Mouse (Mus musculus) lung, adult 18-20 months (tissue): ENCODE data around the gene Fcho1.

Experiments used
- DNase-seq, 2 experiments: peaks; one replicate each; pipeline ENCODE4 v3.0.0; 2022; ENCODE audit warnings: mixed read lengths in 2 of 2

The Fcho1 gene

DNA sequence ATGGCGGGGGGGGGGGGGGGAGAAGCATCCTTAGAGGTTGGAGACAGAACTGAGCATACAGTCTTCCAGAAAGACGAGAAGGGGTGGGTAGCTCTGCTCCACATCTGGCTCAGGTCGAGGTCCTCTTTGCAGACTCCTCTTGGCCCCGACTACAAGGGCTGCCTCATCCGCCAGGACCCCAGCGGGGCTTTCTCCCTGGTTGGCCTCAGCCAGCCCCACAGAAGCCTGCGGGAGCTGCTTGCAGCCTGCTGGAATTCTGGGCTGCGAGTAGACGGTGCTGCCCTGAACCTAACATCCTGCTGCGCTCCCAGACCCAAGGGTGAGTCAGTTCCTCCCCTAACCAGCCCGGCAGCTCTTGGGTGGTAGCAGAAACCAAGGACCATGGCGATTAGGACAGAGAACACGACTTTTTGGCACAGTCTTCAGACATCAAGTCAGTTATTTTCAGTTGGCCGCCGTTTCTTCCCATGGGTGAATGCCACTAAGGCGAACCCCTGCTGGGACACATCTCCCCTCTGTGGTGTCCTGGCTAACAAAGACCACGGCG, 44.1 kb downstream of the Fcho1 start:
- no peak for DNase-seq

DNA sequence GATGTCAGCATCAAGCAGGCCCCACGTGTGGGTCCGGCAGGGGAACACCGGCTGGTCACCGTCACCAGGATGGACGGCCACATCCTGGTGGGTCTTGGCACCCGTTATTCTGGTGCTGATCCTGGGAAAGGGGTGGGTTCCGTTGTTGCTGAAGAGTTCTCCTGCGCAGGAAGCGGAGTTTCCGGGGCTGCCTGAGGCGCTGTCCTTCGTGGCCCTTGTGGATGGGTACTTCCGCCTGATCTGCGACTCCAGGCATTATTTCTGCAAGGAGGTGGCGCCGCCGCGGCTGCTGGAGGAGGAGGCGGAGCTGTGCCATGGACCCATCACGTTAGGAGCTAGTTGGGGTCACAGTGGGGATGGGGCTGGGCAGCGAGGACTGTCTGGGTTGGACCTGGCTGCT, 45.0 kb downstream of the Fcho1 start:
- peak in 1 of 2 experiments; percentile 30 for DNase-seq

DNA sequence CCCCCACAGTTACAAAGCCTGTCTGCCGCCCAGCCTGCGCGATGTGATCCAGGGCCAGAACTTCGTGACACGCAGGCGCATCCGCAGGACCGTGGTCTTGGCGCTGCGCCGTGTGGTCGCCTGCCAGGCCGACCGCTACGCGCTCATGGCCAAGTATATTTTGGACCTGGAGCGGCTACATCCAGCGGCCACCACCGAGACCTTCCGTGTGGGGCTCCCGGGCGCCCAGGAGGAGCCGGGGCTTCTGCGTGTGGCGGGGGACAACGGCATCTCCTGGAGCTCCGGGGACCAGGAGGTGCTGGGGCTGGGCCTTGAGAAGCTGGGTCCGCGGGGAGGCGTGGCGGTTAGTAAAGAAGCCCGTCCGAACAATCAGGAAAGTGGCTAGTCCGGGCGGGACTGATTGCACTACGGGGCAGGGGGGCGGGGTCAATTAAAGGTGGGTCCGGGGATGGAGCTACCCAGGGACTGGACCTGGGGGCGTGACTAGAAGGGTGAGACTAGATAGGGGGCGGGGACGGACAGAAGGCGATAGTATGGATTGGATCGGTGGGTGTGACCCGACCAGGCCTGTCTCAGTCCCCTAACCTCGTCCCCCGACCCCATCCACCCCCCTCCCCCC, 45.9 kb downstream of the Fcho1 start:
- no peak for DNase-seq

DNA sequence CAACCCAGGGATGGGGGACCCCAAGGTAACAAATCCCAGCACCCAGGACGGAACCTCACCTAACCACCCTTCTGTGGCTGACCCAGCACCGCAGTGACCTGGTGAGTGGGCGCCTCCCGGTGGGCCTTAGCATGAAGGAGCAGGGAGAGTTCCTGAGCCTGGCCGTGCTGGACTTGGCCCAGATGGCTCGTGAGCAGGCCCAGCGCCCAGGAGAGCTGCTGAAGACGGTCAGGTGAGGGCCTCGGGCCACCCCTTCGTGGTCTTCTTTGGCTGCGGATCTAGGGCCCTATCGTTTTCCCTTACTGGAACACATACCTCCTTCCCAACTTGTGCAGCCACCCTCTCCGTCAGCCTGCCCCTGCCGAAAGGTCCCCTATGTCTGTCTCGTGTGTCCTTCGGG, 46.4 kb downstream of the Fcho1 start:
- no peak for DNase-seq

DNA sequence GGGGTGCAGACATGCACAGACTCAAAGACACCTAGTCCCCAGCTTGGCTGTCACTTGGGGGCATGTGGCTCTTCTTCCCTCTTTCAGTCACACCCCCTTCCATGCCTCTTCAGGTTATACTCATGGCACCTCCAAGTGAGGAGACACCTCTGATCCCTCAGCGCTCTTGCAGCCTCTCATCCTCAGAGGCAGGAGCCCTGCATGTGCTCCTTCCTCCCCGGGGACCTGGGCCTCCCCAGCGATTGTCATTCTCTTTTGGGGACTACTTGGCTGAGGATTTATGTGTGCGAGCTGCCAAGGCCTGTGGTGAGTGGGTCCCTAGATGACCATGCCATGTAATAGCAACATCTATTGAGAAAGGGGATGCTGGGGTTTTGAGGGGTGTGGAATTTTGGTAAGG, 47.3 kb downstream of the Fcho1 start:
- no peak for DNase-seq

DNA sequence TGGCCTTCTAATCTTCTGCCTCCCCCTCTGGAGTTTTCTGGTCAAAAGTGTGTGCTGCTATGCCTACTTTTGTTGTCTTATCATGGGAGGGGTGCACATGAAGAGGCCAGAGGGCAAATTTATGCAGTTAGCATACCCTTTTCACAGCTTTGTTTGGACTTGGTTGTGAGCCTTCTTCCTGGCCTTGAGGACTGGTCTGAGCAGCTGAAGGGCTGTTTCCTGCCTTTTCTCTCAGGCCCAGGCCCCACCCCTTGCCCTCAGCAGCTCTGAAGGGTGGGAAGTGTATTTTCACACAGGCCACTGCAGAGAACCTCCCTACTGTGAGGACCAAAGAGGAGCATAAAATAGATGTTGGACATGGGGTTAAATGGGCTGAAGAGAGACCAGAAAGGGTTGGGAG, 48.0 kb downstream of the Fcho1 start:
- peak in 1 of 2 experiments; percentile 37 for DNase-seq

DNA sequence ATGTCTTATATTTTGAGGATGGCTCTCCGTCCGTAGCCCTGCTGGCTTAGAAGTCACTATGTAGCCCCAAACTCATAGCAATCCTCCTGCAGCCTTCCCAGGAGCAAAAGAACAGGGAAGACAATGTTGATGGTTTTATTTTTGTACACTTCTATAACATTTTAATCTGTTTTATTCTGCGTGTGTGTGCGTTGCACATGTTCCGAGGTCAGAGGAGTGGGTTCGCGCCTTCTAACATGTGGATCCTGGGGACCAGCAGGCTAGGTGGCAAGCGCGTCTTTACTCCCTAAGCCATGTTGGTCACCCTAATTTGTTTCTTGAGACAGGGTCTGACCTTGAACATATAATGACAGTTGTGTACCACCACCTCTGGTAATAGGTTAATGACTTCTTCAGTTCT, 48.7 kb downstream of the Fcho1 start:
- DNase-seq: no peak

DNA sequence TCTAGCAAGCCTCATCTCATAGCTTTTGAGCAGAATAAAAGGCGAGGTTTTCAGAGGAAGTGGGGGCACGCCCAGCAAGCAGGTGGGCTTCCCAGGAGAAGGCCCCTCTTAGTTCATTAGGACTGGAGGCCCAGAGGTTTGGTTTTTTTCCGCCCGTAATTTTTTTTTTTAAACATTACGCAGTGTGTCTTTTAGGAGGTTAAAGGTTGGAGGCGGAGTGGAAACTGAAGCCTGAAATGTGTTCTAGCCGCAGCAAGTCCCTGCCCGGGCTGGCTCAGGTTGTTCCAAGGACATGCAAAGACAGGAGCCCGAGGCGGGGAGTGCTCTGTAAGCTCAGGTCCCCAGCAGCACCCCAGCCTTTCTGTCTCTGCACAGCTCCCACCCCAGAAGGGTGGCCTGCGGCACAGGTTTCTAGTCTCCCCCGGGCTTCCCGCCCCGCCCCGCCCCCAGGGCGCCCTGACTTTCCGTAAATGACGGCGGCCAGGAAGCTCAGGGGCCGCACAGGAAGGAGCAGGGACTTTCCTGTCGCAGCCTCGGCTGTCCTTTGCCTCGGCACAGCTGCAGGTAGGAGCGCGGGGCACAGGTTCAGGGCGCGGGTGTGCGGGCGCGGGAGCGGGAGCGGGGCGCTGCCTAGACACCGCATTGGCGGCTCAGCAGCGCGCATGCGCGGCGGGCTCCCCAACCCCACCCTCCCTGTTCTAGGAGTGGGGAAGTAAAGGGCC, 49.3 kb downstream of the Fcho1 start, which contains the start of gene Jak3:
TSS of gene Jak3 (plus strand) at position 277 of the 722 bp plus-strand sequence.
- peak; percentile 52 to 53 for DNase-seq

DNA sequence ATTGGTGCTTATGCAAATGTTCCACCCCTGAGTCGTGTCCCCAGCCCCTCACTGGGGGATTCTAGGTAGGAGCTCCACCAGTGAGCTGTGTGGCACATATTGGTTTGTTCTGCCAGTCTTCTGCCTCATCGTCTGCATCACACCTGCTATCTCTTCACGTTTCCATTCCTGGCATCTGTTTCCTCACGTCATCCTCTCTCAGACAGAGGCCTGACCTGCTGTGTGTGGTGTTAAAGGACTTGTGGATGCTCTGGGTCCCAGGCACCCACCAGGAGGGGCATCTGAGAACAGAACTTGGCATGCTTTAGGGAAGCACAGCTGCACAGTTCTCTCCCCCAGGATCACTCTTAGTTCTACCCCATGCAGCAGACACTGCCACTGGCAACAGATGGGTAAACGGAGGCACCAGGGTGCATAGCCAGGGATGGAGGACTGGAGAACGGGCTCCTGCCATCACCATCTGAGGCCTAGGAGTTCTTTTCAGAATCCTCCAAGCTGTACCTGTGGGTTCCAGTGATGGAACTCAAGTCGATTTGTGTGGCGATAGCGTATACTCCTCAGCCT, 50.0 kb downstream of the Fcho1 start:
- DNase-seq: no peak

DNA sequence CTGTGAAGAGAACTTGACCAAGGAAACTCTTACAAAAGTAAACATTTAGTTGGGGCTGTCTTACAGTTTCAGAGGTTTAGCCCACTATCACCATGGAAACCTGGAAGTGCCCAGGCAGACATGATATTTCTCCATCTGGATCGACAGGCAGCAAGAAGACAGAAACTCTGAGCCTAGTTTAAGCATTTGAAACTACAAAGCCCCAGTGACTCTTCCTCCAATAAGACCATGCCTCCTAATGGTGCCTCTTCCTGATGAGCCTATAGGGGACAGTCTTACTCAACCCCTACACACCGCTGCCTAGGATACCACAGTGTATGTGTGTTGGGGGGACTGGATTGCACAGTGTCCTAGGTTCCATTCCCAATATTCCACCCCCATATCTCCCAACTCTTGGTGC, 51.4 kb downstream of the Fcho1 start:
- DNase-seq: no peak

DNA sequence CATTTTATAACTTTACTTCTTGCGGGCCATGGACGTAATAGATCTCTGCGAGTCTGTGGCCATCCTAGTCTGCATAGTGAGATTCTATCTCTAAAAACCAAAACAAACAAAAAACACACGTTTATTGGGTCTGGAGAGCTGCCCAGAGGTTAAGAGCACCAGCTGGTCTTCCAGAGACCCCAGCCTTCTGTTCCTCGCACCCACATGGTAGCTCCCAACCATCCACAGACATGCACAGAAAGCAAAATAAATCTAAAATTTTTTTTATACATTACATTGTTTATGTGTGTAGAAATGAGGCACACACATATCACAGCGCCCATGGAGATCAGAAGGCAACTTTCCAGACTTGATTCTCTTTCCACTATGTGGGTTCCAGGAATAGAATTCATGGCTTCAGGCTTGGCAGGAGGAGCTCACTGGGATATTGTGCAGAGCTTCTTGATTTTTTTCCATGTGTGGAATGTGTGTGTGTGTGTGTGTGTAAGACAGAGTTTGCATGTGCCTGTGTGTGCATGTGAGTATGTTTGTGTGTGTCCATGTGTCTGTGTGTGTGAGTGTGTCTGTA, 53.3 kb downstream of the Fcho1 start:
- no peak for DNase-seq

DNA sequence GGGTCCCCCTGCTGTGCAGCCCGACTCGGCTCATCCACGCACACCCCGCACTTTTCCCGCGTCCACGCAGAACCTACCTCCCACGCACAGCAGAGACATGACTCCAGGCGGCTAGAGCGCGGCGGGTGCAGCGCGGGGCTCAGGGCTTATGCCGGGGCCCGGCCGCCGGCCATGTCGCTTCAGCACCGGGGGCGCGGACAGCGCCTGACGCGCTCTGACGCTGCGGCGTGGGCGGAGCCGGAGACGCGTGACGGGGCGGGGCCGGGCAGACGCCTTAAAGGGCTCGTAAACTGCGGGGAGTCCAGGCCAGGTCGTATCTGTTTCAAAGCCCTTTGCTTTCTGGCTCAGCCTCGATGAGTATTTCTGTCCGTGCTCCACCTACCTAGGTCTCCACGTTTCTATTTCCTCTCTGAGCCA, 54.0 kb downstream of the Fcho1 start, which contains the start of gene Unc13a:
TSS of gene Unc13a (minus strand) at position 209 of the 417 bp plus-strand sequence.
- DNase-seq: peak; percentile 82 to 84

DNA sequence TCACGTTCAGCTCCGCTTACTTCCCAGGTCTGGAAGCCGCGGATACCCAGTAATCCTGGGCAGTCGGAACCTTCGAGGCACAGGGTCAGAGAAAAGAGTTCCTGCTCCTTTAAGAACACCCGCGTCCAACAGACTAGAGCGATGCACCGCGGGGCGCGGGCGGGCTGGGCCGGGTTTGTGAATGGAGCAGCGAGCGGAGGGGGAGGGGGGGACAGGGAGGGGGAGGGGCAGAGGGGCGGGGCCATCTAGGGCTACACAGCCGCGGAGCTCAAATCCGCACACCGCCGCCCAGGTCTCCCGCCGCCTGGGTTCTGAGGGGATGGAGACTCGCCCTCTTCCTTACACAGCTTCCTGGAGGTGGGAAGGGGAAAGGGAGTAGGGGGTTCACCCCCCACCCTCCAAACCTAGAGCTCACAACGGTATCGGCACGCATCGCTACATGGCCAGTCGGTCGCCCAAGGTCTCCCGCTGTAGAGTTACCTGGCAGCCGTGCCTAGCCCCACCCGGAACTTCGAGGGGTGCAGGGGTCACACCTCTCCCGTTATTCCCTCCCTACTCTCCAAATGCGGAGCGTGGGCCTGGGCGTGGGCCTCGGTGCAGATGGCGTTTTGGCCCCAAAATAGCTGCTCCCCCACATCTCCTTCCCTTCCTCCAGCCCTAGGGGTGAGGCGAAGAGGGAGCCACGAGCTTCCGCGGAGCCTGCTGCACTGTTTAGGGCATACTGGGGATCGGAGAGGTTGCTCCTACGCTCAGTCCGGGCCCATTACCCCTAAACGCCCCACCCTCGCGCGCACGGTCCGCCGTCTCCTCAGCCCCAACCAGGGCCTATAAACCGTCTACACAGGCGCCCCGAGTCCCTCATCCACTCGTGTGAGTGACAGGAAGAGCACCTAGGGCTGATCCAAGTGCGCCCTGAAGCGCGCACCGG, 54.6 kb downstream of the Fcho1 start:
- DNase-seq: no peak

DNA sequence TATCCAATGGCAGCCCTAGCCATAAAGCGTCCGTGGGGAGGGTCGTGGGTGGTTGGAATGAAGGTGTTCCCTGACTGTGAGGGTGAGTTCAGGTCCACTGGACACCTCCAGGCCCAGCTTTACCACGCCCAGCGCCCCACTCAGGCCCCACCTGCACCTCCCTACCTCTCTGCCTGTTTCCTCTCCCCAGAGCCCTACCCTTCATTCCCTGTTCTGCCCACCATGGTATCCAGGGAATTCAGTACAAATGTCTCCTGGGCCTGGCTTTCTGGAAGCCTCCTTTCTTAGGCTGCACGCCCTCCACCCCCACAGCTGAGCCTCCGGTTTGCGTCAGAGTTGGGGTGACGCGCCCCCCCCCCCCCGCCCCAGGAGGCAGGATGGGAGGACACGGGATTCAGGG, 55.3 kb downstream of the Fcho1 start:
- DNase-seq: no peak

DNA sequence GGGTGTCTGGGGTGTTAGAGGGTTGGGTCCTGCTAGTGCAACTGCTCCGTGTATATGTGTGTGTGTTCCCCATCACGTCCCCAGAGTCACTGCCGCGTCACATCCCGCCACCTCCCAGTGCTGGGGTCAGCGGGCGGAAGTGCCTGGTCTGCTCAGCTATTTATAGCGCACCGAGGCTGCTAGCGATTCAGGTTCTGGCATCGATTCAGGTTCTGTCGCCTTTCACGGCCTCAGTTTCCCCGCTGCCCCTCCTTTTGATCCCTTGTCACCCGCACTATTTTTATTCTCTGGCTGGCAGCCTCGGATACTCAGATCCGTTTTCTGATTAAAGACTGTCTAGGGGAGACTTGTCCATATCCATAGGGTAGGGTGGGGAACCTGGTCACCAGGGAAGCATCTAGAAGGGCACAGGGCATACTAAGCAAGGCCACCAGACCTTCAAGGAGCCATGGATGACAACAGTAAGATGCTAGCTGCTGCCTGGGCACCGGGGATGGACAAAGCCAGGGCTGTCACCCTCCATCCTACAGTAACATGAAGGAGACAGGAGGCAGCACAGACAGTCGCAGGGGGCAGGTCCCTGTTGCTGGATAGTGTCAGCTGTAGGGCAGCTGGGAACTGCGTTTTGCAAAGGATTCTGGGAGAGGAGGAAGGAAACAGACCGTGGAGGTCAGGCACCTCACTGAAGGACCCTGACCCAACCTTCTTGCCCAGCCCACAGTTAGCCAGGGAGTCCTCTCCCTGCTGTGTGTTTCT, 57.1 kb downstream of the Fcho1 start:
- peak in 1 of 2 experiments; percentile 26 for DNase-seq

DNA sequence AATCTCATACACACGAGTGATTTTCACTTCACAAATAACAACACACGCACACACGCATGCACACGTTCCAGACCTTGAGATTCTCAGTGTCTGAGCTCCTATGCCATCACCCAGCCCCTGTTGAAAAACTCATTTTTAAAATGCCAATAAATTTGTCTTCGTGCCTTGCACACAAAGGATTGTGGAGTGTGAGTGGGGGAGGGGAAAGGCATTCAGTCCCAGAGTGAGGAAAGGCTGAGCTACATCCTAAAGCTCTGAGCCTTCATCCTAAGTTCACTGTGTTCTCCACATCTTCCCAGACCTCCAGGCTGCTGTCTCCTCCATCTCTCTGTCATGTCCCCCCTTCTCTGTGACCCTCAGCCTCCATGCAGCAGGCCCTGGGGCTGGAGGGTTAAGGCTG, 58.3 kb downstream of the Fcho1 start:
- DNase-seq: no peak

DNA sequence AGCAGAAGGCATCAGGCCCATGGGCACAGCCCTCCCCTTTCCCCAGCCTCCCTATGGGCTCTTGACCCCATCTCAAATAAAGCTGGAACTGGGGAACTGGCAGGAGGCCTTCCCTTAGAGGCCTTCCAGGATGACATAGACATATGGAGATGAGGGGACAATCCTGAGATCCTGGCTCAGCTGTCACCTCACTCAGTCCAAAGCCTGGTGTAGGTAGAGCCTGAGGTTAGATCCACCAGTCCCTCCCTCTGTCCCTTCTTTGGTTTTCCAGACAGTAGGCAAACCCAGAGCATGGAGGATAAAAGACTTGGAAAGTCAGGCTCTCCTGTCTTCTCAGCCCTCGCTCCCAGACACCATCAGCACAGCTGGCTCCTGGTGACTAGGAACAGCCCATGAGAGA, 58.7 kb downstream of the Fcho1 start:
- no peak for DNase-seq

DNA sequence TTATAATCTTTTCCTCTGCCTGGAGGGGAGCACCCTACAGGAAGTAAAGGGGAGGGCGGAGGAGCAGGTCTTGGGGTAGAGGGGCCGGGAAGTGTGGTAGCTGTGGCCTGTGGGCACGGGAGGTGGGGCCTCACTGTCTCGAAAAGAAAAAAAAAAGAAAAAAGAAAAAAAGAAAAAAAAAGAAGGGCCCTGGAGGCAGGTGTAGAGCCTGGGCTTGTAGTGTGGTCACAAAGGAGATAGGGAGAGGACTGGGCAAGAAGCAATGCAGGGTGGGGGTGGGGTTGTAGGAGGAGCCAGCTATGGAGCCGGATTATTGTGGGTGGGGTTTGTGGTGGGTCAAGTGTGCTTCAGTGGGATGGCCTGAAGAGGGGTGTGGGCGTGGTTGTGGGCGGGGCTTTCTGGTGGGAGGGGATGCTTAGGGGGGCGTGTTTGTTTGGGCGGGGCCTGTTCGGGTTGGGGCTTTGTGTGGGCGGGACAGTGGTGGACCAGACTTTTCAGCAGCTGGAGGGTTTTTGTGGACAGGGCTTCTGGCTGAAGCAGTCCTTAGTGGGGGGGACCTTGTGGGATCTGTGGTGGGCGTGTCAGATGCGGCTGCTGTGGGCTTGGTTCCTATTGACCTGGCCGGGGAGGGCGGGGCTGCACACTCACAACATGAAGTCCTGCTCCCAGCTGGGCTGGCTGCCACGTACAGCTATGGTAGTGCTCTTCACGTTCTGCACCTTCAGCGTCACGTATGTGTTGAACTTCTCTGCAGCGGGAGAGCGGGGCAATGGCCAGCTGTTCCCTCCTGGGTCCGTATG, 60.0 kb downstream of the Fcho1 start:
- DNase-seq: peak; percentile 56 to 59

DNA sequence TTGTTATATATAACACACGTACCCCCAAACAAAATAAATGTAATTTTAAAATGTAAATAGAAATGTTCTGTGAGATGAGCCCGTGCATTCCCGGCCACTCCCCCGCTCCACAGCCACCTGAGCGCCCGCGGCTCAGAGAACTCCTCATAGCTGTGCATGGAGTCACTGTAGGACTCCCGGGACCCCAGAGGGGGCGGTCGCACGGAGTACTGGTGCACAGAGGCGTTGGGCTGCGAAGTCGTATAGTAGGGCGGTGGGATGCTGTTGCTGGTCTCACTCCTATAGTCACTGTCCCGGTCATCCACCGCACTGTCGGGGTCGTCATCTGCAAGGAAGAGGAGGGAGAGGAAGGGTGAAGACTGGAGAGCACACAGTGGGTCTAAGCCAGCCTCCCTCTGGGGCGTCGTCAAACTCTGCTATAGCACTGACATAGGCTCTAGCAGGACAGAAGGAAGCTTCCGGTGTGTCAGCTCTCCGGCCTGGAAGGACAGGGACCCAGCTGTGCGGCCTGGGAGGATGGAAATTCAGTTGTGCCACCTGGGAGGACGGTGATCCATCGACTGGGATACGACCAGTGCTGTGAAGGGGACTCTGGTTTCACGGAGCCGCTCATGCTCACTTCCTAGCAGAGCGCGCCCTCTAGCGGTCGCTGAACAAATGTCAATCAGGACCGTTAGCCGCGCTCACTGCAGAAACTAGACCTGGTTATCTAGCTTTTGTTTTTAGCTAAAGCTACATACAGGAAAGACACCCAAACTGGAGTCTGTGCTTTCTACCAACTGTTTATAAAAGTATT, 65.0 kb downstream of the Fcho1 start:
- peak; percentile 78 to 80 for DNase-seq

DNA sequence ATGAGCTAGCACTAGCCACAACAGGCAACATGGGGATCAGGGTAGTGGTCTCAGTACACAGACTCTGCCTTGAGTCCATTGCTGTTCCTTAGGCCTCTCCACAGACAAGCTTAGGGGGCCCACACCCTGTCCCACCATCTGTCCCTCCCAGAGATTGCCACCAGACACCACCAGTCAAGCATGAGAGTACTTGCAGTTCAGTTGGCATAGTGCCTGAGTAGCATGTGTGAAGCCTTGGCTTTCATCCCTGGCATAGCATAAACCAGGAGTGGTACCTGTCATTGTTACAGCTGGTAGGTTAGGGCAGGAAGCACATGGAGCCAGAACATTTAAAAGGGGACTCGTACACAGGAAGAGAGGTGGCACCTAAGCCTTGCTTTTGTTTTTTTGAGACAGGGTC, 65.8 kb downstream of the Fcho1 start:
- DNase-seq: no peak
